Mouse (Mus musculus) kidney, postnatal 4 days (tissue): ENCODE results near the gene Skor1.
A peak's percentile ranks its signal among the peaks of the same experiment; 100 is the strongest.

Source experiments
- DNase-seq, 2 experiments: peaks; one replicate each; pipeline ENCODE4 v3.0.0; 2021; ENCODE audit warnings: mixed read lengths in 2 of 2

Gene Skor1

DNA sequence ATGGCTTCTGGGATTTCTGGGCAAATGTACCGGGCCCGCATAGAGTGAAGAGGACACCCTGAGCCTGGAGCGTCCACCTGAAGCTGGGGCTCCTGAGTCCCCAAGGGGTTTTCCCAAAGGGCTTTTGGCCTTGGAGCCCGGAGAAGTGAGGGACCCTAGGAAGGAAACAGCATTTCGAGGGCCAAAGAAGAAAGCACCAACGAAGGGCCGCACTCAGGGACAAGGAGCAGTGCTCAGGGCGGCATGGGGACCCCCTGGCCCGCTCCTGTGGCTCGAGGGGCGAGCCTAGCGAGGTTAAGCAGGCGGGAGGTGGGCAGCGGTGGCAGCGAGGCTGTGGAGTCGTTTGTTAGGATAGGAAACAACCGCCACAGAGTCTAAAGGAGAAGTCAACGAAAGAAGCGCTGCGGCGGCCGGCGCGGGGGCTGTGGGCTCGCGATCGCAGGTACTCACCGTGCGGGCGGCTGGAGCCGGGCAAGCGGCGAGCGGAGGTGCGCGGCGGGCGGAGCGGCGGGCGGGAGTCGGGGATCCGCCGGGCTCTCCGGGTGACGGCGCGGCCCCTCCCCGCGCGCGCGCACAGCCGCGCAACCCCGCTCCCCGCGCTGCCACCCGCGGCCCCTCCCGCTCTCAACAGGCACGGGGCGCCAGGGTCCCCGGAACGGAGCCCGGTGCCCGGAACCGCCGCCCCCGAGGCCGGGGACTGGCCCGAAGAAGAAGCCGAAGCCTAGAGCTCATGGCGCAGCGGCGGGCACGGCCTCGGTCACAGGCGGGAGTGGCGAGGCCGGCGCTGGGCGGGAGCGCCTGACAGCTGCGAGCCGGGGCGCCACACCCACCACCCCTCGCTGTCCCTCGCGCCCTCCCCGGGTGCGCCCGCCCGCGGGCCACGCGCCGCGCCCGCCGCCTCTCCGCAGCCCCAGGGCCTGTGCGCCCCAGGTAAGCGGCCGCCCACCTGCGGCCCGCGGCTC is at the start of gene Skor1:
Skor1 (minus strand) TSS at position 552 of the 962 bp plus-strand sequence.
- no peak for DNase-seq

DNA sequence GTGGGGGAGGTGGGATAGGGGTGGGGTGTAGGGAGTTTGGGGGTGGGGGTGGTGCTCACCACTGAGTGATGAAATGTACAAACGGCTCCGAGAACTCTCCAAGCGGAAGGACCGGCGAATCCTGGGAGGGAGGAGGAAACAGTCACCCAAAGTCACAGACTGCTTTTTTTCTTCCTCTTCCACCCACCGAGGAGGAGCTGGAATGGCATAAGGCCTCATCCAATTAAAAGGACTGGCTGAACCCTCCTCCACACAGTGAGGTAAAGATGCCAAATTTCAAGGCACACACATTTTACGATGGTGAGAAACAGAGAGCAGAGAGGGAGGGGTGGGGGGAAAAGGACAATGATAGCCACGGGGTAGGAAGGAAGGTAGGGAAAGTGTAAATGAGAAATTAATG is 48.5 kb upstream of the Skor1 start:
- peak; percentile 29 to 49 for DNase-seq

DNA sequence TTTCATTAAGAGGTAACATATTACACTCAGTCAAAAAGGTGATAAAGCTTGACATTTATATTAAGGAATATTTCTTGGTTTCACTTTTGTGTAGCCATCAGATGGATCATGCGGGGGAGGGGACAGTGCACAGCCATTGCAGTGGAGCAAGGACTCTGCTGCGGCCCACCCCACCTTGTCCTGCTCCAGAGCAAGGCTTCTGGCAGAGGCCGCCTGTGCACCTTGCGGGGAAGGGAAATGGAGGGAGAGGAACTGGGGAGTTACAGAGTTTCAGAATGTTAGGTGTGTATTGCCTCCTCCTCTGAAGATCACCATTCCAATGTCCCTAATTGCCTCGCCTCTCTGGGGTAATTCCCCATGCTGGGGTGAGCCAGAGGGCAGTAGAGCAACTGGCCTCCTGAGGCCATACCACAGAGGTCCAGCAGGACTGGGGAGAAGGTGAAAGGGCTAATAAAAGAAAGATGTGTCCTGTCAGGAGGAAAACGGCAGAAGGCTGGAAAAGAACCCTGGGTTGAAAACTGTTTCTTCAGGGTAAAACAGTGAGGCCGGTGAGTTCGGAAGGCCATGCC is 47.4 kb upstream of the Skor1 start:
- peak; percentile 35 to 38 for DNase-seq

DNA sequence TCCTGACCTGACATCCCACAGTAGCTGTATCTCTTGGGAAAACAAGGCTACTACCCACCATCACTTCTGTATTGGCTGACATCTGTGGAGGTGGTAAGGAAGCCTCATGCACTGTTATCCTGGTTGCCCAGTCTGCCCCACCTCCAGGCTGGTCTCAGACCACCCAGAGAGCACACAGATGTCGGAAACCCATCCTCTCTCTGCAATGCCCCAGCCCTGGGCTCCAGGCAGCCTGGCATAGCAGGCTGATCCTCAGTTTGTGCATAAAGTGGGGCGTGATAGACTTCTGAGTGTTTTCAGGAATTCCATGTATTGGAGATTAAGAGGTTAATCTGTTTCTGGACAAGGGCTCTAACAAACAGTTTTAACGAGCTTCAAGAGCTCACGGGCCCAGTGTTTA is 46.8 kb upstream of the Skor1 start:
- DNase-seq, result no peak

DNA sequence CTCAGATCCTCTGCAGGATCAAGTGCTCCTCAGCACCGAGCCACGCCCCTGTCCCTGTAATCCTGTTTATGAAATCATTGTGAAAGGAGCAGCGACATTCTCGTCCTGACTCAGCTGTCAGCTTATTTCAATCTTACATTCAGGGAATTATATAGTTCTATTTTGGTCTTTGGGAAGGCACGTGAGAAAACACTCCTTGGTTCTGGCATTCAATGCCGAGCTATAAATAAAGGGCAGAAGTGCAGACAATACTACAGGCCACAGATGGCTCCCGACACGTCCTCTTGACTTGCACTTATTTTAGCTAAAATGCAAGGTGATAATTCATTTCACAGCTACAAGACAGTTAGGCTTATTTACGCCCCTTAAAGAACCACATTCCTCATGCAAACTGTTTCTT is 46.0 kb upstream of the Skor1 start:
- no peak for DNase-seq

DNA sequence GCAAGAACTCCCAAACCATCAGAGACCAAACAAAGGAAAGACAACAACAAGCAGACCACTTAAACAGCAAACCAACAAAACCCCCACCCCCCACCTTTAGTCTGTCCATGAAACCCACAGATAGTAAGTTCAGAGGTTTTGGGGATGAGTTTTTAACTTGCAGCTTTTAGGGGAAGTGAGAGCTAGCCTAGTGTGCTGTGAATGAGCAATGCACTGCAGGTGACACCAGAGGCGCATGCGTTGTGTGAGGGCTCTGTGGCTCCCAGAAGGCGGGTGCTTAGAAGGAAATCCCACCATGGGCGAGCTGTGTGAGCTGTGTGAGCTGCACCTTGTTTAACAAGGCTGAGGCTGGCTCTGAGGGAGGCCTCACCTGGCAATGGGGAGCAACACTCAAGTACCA is 44.0 kb upstream of the Skor1 start:
- no peak for DNase-seq

DNA sequence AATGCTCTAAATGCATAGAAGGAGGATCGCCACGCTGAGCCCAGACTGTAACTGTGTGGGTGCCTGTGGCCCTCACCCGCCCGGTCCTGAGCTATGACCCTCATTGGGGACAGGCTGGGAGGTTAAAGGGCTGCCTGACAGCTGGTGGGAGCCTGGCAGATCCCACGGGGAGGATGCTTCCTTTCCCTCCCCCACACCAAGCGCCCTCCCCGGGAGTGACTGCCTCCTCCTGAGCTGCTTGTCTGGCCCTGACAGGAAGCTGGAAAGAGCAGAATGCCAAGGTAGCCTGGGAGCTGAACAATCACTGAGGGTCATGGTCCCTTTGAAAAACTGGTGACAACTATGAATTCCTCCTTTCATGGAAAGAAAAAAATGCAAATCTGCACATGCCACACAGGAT is 38.5 kb upstream of the Skor1 start:
- peak; percentile 63 to 69 for DNase-seq

DNA sequence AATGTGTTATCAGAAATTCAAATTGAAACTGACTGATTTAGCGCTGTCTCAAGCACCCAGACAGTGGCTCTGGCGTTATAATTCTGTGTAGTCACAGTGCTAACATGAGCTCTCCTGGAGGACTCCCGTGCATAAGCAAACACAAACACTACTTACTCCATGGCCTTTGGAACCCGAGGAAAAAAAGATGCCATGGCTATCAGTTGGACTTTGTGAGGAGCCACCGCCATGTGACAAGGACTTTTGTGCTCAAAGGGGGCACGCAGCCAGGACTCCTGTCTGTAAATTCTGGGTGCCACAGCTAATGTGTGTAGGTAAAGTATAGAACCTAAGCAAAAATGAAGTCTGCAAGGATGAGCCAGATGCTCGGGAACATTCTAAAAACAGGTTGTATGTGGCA is 36.5 kb upstream of the Skor1 start:
- DNase-seq, result no peak

DNA sequence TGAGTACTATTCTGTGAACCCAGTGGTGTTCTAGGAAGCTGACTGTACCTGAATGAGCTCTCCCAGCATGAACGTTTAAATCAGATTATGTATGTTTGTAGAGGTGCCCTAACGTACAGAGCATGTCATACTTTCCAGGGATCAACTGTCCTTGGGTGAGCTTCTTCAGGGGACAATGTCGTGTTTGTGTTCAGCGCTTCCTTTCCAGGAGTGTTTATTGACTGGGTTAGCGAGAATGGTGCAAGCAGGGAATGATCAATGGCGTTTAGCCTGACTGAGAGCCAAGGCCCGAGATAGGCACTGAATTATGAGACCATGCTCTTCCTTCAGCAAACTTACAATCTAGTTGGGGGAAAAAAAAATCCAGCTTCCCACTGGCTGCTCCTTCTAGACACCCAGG is 35.1 kb upstream of the Skor1 start:
- no peak for DNase-seq

DNA sequence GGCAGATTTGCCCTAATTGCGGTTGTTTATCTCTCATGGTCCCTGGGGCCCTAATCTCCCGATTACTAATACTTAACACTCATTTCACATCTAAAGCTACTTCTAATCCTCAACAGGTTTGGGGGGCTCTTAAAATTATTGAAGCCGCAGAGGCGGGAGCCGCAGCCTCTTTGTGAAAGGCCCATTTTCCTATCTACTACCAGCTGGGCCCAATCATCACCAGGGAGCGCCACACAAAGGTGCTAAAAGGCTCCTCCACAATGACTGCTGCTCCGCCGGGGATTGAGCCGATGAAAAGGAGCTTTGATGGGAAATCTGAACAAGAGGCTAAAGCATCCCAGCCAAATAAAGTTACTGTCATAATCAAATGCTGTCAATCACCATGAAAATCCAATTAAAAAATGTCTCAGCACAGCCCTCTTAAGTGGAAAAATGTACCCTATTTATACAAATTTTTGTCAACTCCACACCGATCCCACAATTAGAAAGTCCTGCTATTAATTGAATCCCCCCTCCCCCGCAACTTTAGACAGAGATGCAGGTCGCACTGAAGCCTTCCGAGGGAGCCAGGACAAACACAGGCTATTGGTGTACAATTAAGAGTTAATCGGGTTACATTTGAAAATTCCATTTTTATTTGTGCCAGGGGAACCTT is 33.7 kb upstream of the Skor1 start:
- no peak for DNase-seq

DNA sequence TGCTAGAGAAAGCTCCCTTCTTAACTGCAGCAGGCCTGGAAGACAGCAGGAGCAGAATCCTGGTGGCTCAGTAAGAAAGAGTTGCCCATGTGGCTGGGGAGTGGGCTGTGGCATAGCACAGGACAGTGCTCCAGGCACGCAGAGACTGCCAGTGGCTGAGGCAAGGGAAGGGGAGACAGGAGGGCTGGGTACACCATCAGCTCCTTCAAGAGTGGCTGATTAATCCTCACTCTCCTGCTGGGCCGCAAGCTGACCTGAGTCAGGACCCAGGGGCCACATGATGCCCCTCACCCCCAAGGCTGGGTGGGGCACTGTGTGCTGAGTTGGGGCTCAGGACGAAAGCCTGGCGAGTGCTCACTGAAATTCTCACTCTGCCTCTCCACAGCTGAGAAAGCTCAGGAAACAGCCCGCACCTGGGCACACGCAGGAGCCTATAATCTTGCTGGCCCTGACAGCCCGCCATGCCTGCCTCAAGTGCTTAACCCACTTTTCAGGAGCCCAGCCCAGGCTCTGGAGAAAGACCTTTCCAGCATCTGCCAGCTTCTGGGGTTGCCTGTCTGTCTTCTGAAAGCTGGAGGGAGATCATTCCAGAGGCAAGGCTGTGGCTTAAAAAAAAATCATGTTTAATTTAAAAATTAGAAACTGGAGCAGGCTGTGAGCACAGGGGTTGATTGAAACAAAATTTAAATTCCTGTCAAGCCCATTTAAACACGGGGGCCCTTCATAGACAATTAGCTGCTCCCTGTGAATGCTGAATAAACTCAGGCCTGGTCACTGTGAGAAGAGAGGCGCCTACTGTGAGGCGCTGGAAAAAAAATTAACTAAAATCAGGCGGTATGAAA is 32.8 kb upstream of the Skor1 start:
- no peak for DNase-seq

DNA sequence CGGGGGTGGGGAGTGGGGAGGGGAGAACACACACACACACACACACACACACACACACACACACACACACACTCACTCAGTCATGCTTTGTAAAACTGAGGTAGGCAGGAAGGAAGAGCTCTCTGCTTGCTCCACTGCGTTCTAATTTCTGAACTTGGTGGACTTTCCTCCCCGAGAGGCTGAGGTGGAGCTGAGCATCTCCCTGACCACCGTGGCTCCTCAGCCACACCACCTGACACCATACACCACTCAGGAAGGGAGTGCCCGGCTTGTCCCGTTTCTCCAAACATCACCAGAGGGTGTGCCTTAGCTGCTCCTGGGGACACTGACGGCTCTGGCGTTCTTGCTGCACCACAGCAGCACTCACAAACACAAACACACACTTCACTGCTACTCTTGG is 29.5 kb upstream of the Skor1 start:
- no peak for DNase-seq

DNA sequence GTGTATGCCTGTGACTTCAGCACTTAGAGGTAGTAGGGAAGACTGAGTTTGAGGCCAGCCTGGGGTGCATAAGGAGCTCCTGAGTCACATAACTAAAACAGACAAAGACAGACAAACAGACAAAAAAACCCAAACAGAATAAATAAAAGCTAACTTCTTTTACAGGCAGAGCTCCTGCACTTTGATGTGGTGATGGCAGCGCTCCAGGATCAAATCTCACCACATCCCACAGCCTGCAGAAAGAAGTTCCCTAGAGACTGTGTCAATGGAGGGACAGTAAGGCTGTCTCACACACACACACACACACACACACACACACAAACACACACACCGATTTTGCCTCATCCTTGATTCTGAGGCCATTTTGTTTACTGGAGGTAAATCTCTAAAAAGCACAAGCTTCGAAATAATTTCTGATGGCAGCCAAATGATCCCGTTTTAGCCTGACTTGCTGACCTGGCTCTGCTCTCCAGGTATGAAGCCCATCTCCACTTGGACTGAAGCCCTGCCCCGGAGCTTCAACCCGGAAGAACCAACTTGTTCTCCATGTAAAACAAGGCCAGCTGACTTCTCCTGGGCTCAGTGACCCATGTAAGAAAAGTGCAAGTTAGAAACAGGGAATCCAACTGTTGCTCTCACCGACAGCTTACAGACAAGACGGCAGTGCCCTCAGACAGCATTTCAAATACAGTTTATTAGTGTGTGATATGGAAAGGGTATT is 25.4 kb upstream of the Skor1 start:
- no peak for DNase-seq

DNA sequence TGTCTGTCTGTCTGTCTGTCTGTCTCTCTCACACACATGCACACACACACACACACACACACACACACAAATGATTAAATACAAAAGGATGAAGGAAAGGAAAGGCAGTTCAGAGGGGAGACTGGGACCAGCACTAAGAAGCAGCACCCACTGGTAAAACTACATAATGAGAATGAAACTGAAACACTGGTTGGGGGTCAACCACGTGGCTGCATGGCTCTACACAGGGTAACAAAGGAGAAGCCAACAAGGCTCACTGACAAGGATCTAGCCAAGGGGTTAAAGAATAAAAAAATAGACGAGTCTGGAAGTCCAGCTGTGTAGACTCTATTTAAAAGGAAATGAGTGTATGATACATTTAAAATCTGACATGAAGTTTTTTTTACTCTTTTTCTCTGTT is 23.2 kb upstream of the Skor1 start:
- DNase-seq, result no peak

DNA sequence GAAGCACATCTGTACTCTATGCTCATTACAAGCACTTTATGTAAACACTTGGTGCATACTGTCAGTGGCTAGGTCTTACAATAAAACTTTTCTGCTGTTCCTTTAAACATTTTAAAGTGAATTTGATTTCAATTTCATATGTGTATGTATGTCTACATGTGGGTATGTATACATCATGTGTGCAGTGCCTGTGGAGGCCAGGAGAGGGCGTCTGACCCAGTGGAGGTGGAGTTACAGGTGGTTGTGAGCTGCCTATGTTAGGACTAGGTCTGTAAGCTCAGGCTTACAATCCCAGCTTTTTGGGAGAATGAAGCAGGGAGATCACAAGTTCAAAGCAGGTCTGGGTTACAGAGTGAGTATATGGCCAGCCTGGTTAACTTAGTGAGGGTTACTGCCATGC is 20.4 kb upstream of the Skor1 start:
- DNase-seq, result no peak

DNA sequence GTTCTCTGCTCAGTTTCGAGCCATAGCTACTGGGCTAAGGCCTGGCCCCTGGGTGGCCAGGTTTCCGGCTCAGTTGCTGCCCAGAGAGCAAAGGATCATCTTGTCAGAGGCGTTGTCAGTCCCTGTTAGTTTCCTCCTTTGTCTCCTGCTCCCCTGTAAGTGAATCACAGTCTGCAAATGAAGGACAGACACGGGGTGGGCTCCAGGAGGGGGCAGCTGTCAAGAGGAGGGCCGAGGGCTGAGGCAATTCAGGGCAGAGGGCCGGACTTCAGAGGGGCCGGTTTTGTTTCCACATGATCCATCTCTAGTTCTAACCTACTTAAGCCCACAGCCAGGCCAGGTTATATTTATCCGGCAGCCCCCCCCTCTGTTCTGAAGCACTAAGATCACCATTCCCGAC is 16.3 kb upstream of the Skor1 start:
- no peak for DNase-seq

DNA sequence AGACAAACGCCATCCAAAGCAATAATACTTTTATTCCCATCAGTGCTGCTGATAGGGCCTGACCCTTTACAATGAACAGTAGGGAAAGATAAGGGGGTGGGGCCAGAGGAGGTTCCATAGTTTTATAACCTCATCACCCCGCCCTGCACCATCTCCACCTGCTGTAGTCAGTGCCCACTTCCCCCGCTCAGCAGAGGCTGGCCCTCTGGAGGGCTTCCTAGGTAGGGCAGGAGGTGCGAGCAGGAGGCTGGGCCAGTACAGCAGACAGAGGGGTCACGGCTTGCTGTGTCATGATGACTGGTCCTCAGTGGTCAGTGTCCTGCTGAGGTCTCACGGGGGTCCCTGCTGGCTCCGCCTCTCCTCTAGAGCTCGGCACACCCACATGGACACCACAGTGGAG is 15.0 kb upstream of the Skor1 start:
- no peak for DNase-seq

DNA sequence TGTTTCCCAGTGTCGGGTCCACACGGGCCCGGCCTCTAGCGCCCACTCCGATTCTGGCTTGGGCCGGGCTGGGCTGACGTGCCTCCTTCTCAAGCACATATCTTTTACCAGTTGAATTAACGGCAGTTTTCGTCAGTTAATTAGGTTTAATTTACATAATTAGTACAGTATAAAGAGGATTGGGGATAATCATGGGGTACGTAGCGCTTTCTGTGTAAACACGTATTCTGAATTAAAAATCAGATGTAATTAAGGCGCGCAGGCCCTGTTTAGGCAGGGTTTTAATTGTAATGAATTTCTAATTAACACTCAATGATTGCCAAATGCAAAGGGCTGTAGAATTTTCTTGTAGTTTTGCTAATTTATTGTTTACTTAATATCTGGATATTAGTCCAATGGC is 3.2 kb upstream of the Skor1 start:
- no peak for DNase-seq

DNA sequence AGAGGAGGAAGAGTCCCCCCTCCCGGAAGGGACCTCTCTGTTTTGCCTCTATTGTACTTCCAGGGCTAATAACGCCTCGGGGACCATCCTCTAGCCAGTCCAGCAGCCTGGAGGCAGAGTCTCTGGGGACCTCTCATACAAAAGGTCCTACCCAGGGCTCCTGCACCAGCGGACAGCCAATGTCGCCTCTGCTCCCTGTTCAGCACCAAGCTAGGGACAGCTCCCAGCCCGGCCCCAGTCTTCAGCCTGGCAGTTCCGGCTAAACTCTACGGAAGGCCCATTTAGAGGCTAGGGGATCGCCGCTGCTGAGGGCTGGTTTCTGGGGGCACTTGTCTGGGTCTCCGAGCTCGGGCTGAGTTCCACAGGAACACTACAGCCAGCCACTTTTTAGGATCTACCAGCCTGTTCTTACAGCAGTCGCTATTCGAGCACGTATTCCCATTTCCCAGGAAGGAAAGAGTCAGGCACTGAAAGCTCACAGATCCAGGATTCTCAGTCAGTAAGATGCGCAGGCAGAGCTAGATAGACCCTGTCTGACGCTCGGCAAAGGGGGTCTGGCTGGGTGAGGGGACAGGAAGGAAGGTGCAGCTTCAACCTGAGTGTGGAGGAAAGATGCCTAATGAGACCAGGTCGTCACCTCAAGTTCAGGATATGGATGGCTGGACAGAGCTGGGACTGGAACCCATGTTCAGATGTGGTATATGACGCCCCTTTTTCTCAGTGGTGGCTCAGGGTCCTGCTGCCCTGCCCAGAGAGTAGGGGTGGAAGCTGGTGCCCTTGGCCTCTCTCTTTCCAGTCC is 2.5 kb upstream of the Skor1 start:
- peak; percentile 94 to 95 for DNase-seq

DNA sequence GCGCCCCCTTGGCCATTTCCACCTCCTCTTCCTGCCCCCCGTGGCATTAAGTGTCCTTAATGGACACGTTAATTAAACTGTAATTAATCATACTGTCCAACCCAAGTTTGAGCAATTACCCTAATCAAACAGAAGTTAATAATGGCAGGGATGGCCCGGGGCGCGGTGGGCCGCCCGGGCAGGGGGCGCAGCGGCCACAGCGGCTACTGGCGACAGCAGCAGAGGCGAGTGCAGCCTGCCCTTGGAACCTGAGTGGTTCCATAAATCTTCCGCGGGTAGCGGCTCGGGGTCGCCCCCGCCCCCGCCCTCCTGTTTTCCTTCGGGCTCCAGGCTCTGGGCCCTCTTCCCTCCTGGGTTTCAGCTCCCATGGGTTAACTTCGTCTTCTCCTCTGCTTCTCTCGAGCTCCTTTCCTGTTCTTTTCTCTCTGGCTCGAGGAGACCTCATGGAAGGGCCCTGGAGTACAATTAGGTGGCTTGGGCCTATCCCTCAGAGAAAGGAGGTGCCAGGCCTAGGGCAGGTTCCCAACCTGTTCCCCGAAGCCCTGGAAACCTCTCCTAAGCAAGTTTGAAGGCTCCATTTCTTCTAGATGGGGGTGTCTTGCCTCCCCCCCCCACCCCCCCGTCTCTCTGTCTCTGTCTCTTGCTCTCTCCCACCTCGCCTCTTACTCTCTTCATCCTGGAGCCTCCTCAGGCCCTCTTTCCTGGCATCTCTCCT is 1.5 kb upstream of the Skor1 start:
- no peak for DNase-seq

DNA sequence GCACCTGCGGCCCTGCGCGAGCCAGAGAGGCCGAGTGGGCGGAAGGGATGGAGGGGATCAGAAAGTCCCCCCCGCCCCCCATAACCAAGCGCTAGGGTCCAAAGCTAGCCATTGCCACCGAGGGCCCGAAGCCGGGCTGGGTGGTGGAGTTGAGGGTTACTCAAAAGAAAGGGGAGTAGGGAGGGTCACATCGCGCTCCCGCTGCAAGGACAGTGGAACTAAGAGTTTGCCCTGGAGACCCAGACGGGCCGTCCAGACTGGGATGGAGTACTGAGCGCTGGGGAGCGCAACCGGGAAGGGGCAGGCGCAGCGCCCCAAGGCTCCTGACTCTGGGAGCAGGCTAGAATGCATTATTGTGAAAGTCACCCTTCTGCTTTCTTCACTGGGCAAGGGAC is 608 bp upstream of the Skor1 start:
- DNase-seq, result no peak
